Mouse (Mus musculus): ENCODE results near the gene Gm10722. TPM values are rescaled to one million over a fixed set of nuclear protein-coding genes. Genes with fewer than 3 reads are reported as not detected.
A peak's percentile ranks its signal among the peaks of the same experiment; 100 is the strongest.
"Not testable (repeated sequence)": the region's sequence is repeated elsewhere in the genome, so short reads cannot be mapped to it uniquely, and the experiment has no call there.

Gene Gm10722
- polyA plus RNA-seq, 1 experiment from 2014 or later = not detected

- H3K36me3 ChIP-seq (replicated peaks); DNase-seq (ENCODE audit: low spot score); H3K27me3 ChIP-seq (replicated peaks; ENCODE audit: low read depth, poor library complexity, severe bottlenecking); H3K4me3 ChIP-seq; H3K27ac ChIP-seq (replicated peaks); H3K4me1 ChIP-seq; H3K9me3 ChIP-seq: not testable (repeated sequence)
- 67% methylated on average over 1 of the region's 9 CpGs for WGBS
These were observed 16.4 kb downstream of the Gm10722 start, which contains the start of gene Gm10719 for GRCm38 (mm10) chr9:3017108-3017507. Gene Gm10719 (plus strand): TSS chr9:3017408.

GRCm38 (mm10) chr9:3018944-3019343 is 18.2 kb downstream of the Gm10722 start:
- not testable (repeated sequence) for H3K36me3 ChIP-seq (replicated peaks); H3K4me3 ChIP-seq; H3K9me3 ChIP-seq; DNase-seq (ENCODE audit: low spot score); H3K27me3 ChIP-seq (replicated peaks; ENCODE audit: low read depth, poor library complexity, severe bottlenecking); H3K27ac ChIP-seq (replicated peaks); H3K4me1 ChIP-seq
- 65% methylated on average over 9 of the region's 9 CpGs for WGBS

GRCm38 (mm10) chr9:3019835-3020727 is 19.4 kb downstream of the Gm10722 start:
- H3K4me1 ChIP-seq; H3K27ac ChIP-seq (replicated peaks); DNase-seq (ENCODE audit: low spot score); H3K9me3 ChIP-seq; H3K27me3 ChIP-seq (replicated peaks; ENCODE audit: low read depth, poor library complexity, severe bottlenecking); H3K36me3 ChIP-seq (replicated peaks); H3K4me3 ChIP-seq: not testable (repeated sequence)
- WGBS = 76% methylated on average over 17 of the region's 19 CpGs

- H3K4me3 ChIP-seq; H3K27me3 ChIP-seq (replicated peaks; ENCODE audit: low read depth, poor library complexity, severe bottlenecking); H3K4me1 ChIP-seq; DNase-seq (ENCODE audit: low spot score); H3K27ac ChIP-seq (replicated peaks); H3K36me3 ChIP-seq (replicated peaks); H3K9me3 ChIP-seq: not testable (repeated sequence)
- 74% methylated on average over 11 of the region's 13 CpGs for WGBS
These were observed 21.7 kb downstream of the Gm10722 start for GRCm38 (mm10) chr9:3022316-3023008.

GRCm38 (mm10) chr9:3023312-3023984 is 22.7 kb downstream of the Gm10722 start, which contains the start of gene Gm10718:
Gene Gm10718 (plus strand): TSS chr9:3023547.
- H3K4me1 ChIP-seq; H3K36me3 ChIP-seq (replicated peaks); H3K27ac ChIP-seq (replicated peaks); H3K4me3 ChIP-seq; H3K9me3 ChIP-seq; DNase-seq (ENCODE audit: low spot score); H3K27me3 ChIP-seq (replicated peaks; ENCODE audit: low read depth, poor library complexity, severe bottlenecking): not testable (repeated sequence)
- 78% methylated on average over 12 of the region's 13 CpGs for WGBS

GRCm38 (mm10) chr9:3023985-3024648 is 23.4 kb downstream of the Gm10722 start:
- not testable (repeated sequence) for H3K9me3 ChIP-seq; H3K36me3 ChIP-seq (replicated peaks); H3K27ac ChIP-seq (replicated peaks); H3K27me3 ChIP-seq (replicated peaks; ENCODE audit: low read depth, poor library complexity, severe bottlenecking); DNase-seq (ENCODE audit: low spot score); H3K4me3 ChIP-seq; H3K4me1 ChIP-seq
- WGBS = 77% methylated on average over 16 of the region's 16 CpGs

GRCm38 (mm10) chr9:3024912-3025467 is 24.3 kb downstream of the Gm10722 start, which contains the start of gene Gm10717:
Gene Gm10717 (plus strand): TSS chr9:3025417.
- H3K27ac ChIP-seq (replicated peaks); H3K27me3 ChIP-seq (replicated peaks; ENCODE audit: low read depth, poor library complexity, severe bottlenecking); H3K36me3 ChIP-seq (replicated peaks); H3K4me1 ChIP-seq; H3K4me3 ChIP-seq; DNase-seq (ENCODE audit: low spot score); H3K9me3 ChIP-seq: not testable (repeated sequence)
- 71% methylated on average over 12 of the region's 12 CpGs for WGBS

GRCm38 (mm10) chr9:3025653-3026052 is 24.9 kb downstream of the Gm10722 start:
- H3K27me3 ChIP-seq (replicated peaks; ENCODE audit: low read depth, poor library complexity, severe bottlenecking) = not testable (repeated sequence)

GRCm38 (mm10) chr9:3026136-3026535 is 25.4 kb downstream of the Gm10722 start:
- 75% methylated on average over 5 of the region's 5 CpGs for WGBS

More at GRCm38 (mm10) chr9:3025653-3026052, 24.9 kb downstream of the Gm10722 start:
- not testable (repeated sequence) for H3K4me3 ChIP-seq; H3K9me3 ChIP-seq; H3K4me1 ChIP-seq; DNase-seq (ENCODE audit: low spot score); H3K27ac ChIP-seq (replicated peaks); H3K36me3 ChIP-seq (replicated peaks)
- 73% methylated on average over 5 of the region's 6 CpGs for WGBS

GRCm38 (mm10) chr9:3026741-3027140 is 26.0 kb downstream of the Gm10722 start:
- not testable (repeated sequence) for H3K27ac ChIP-seq (replicated peaks); H3K9me3 ChIP-seq; H3K4me3 ChIP-seq; H3K27me3 ChIP-seq (replicated peaks; ENCODE audit: low read depth, poor library complexity, severe bottlenecking); H3K4me1 ChIP-seq; DNase-seq (ENCODE audit: low spot score); H3K36me3 ChIP-seq (replicated peaks)
- WGBS = 69% methylated on average over 9 of the region's 9 CpGs

More at GRCm38 (mm10) chr9:3026136-3026535, 25.4 kb downstream of the Gm10722 start:
- H3K9me3 ChIP-seq; H3K27ac ChIP-seq (replicated peaks); DNase-seq (ENCODE audit: low spot score); H3K27me3 ChIP-seq (replicated peaks; ENCODE audit: low read depth, poor library complexity, severe bottlenecking); H3K4me3 ChIP-seq; H3K36me3 ChIP-seq (replicated peaks); H3K4me1 ChIP-seq: not testable (repeated sequence)

GRCm38 (mm10) chr9:3027200-3027599 is 26.5 kb downstream of the Gm10722 start:
- not testable (repeated sequence) for H3K4me3 ChIP-seq; H3K36me3 ChIP-seq (replicated peaks); H3K4me1 ChIP-seq; H3K27me3 ChIP-seq (replicated peaks; ENCODE audit: low read depth, poor library complexity, severe bottlenecking); H3K9me3 ChIP-seq; H3K27ac ChIP-seq (replicated peaks)
- WGBS = 70% methylated on average over 9 of the region's 9 CpGs
- DNase-seq (ENCODE audit: low spot score) = peak; percentile 25

All from embryonic facial prominence, embryonic 10.5 days (tissue).